Mouse (Mus musculus): ENCODE measurements around the gene Tmtc4.

The Tmtc4 gene

GRCm38 (mm10) chr14:122902884-122903283 lies 81.0 kb downstream of the Tmtc4 start:
- no peak for DNase-seq (ENCODE audit: low read depth)

- DNase-seq (ENCODE audit: low read depth) = no peak
Measured at GRCm38 (mm10) chr14:122902136-122902535, 81.7 kb downstream of the Tmtc4 start.

- DNase-seq (ENCODE audit: low read depth) = no peak
Measured at GRCm38 (mm10) chr14:122901715-122902114, 82.1 kb downstream of the Tmtc4 start.

GRCm38 (mm10) chr14:122901177-122901576 lies 82.7 kb downstream of the Tmtc4 start:
- no peak for DNase-seq (ENCODE audit: low read depth)

- no peak for DNase-seq (ENCODE audit: low read depth)
Measured at GRCm38 (mm10) chr14:122900679-122901078, 83.2 kb downstream of the Tmtc4 start.

- no peak for DNase-seq (ENCODE audit: low read depth)
Measured at GRCm38 (mm10) chr14:122898550-122898949, 85.3 kb downstream of the Tmtc4 start.

GRCm38 (mm10) chr14:122896106-122896505 lies 87.7 kb downstream of the Tmtc4 start:
- DNase-seq (ENCODE audit: low read depth) = no peak

- DNase-seq (ENCODE audit: low read depth) = no peak
Measured at GRCm38 (mm10) chr14:122891470-122891968, 92.3 kb downstream of the Tmtc4 start.

GRCm38 (mm10) chr14:122888480-122888872 lies 95.4 kb downstream of the Tmtc4 start:
- DNase-seq (ENCODE audit: low read depth) = no peak

GRCm38 (mm10) chr14:122887702-122888479 lies 95.9 kb downstream of the Tmtc4 start:
- no peak for DNase-seq (ENCODE audit: low read depth)

GRCm38 (mm10) chr14:122887278-122887677 lies 96.6 kb downstream of the Tmtc4 start:
- DNase-seq (ENCODE audit: low read depth) = no peak

GRCm38 (mm10) chr14:122885893-122886292 lies 97.9 kb downstream of the Tmtc4 start:
- DNase-seq (ENCODE audit: low read depth) = no peak

GRCm38 (mm10) chr14:122883821-122884584 lies 99.8 kb downstream of the Tmtc4 start:
- no peak for DNase-seq (ENCODE audit: low read depth)

GRCm38 (mm10) chr14:122883410-122883806 lies 100.4 kb downstream of the Tmtc4 start:
- DNase-seq (ENCODE audit: low read depth) = no peak

GRCm38 (mm10) chr14:122882795-122883409 lies 100.9 kb downstream of the Tmtc4 start:
- no peak for DNase-seq (ENCODE audit: low read depth)

GRCm38 (mm10) chr14:122882201-122882639 lies 101.6 kb downstream of the Tmtc4 start:
- DNase-seq (ENCODE audit: low read depth) = no peak

GRCm38 (mm10) chr14:122881699-122882098 lies 102.1 kb downstream of the Tmtc4 start:
- no peak for DNase-seq (ENCODE audit: low read depth)

- DNase-seq (ENCODE audit: low read depth) = no peak
Measured at GRCm38 (mm10) chr14:122880291-122880690, 103.5 kb downstream of the Tmtc4 start.

- DNase-seq (ENCODE audit: low read depth) = no peak
Measured at GRCm38 (mm10) chr14:122877787-122878186, 106.0 kb downstream of the Tmtc4 start.

- DNase-seq (ENCODE audit: low read depth) = no peak
Measured at GRCm38 (mm10) chr14:122876723-122877122, 107.1 kb downstream of the Tmtc4 start.

- peak; percentile 21 for DNase-seq (ENCODE audit: low read depth)
Measured at GRCm38 (mm10) chr14:122876163-122876562, 107.7 kb downstream of the Tmtc4 start.

- no peak for DNase-seq (ENCODE audit: low read depth)
Measured at GRCm38 (mm10) chr14:122875636-122876035, 108.2 kb downstream of the Tmtc4 start.

- no peak for DNase-seq (ENCODE audit: low read depth)
Measured at GRCm38 (mm10) chr14:122875056-122875455, 108.8 kb downstream of the Tmtc4 start.

Measured in c-Kit-positive CD71-positive TER-119-negative erythroid progenitor cells, embryonic 14.5 days (primary cell).